Mouse (Mus musculus) mature B cell (primary cell): ENCODE data around the gene Cryl1.

Source experiments
- in situ Hi-C: fragments of 300-500 bp; cut with MboI; formaldehyde crosslinking; loops from 2 replicates; pipeline ENCODE4 v1.14.3; 2019

Gene Cryl1

DNA sequence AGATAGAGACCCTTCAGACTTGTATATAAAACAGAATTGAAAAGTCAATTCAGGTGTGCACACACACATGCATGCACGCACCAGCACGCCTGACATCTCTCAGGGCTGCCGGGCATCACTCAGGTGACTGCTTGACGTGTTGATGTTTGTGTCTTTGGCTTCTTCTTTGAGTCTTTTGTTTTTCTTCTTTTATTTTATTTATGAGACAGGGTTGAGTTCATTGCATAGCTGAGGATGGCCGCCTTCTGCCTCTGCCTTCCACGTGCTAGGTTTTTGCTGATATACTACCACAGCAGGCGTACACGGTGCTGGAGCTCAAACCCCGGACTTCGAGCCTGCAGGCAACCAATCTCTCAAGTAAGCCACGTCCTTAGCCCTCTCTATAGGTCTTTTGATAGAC is 163.1 kb downstream of the Cryl1 start:
- in situ Hi-C loops = no loop called here

DNA sequence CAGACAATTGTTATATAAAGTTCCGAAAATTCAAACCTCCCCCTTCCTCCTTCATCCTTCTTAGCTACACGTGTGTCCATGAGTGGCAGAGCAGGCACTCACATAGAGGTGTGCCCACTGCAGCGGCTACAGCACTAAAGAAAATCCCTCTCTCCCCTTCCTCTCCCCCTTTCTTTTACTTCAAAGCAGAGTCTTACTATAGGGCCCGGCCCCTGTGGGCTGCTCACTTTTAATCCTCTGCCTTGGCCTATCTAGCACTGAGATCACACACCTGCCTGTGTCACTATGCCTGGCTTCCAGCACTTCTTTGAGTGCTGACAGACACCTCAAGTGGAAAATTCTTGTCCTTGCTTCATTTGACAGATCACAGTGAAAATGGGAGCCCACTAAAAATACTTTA is 163.6 kb downstream of the Cryl1 start:
- in situ Hi-C loops = no loop called here

DNA sequence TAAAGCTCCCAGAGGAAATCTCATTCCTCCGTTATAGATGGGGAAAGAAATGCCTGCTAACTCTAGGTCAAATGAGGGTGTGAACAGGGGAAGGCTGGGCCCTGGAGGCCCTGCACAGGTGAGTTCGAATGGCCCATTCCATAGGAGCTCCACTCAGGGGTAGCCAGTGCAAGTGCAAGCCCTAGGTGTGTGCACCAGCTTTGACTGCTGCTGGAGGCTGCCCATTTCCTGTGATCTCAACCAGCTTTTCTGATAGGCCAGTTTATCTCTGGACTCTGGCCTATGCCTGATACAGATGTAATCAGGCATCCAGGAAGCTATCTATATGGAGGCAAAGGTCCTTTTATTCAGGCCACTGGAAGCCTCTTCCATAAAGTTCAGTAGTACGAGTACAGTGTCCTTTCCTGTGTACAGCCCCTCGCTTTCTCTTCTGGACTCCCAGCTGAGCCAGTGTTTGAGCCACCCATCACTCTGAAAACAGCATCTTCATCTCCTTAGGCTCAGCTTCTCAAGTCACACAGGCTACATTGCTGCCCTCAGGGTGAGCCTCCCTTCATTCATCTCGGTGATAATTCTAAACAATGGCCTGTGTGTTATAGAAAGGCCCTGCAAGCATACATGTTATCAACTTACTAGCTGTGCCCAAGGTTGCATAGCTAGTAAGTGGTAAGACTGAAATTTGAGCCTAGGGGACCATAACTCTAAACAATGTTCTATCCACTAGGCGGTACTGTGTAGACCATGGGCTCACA is 167.9 kb downstream of the Cryl1 start:
- in situ Hi-C loops = no loop called here
